Mouse (Mus musculus) cerebellum, adult (tissue): ENCODE measurements at regions not wholly inside any gene's neighbourhood (a gene's known extent, or its start where the extent isn't known, plus 50 kb on each side); places are given as distances from the start of the nearest gene placed in this dataset.

ENCODE experiments used
- ATAC-seq: cut with Nextera tagmentation; 2 replicates; pipeline ENCODE4 v1.9.2; 2017; ENCODE audit warnings: mild to moderate bottlenecking, moderate library complexity, mixed read lengths; ENCODE audit not compliant: insufficient number of reproducible peaks, low FRiP score, low TSS enrichment

DNA sequence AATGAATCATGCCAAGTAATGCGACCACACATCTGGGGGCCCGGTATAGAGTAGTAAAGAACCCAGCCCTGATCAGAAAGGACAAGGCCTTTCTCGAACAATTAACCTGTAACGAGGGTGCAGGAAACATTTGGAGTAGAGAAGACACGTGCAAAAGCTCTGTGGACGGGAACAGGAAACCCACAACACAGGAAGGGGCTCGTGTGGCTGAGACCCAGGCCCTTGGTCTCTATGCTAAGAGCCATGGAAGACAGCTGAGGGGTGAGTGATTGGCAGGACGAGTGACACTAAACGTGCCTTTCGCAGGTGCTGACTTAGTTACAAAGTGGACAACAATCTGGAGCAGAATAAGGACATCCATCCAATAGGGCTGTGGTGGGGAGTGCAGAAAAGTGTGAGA, 106.3 kb downstream of the Sp3 start:
- ATAC-seq, result no peak

DNA sequence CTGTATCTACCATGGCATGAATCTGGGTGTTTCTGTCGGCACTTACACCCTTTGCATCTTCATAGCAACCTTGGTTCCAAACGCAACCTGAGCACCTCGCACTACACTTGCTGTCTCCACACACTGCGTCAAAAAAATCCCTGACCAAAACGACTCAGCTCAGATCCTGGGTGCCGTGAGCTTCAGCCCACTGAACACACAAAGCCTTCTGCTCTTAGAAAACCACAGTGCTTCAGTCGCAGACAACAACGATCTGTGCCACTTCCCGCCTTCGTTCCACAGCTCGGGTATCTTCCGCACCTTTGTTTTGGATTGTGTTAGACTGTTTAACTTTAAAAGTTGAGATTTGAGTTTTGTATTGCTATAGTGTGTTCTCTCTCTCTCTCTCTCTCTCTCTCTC, 105.7 kb downstream of the Sp3 start:
- ATAC-seq, result no peak

DNA sequence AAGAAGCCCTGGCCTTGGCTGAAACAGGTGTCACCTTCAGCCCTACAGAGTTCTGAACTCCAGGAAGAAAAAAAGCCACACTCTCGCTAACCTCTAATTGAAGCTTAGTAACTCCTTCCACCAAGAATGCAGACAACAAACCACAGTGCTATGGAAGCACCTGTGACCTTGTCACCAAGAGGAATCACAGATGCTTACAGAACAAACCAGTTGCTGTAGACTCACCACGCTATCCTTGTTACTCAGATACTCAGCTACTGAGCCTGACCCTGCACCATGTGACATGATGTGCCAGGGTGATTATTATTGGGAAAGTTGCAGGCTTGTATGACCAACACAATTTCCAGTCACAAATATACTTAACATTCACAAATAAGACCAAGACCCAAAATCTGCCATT, 104.6 kb downstream of the Sp3 start:
- ATAC-seq, result no peak

DNA sequence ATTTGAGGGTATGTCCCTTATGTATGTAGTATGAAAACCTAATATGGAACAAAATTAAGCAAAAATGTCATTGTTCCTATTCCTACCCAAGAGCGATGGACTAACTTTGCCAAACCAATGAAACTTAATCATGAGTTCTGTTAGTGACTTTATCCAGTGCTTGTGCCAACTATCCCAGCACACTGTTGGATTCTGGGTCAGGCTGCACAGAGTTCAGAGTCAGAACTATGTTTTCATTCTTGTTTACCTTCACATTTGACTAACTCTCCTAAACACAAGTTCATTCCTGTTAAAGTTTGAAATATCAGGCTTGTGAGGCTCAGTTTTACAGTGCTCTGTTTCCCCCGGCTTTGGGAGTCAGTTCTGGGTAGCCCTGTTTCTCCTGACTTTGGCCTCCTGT, 100.2 kb downstream of the Sp3 start:
- ATAC-seq, result no peak

GRCm38 (mm10) chr2:72881554-72881953, 98.7 kb downstream of the Sp3 start:
- ATAC-seq, result no peak

- no peak for ATAC-seq
Measured at GRCm38 (mm10) chr2:72886250-72886649, 94.0 kb downstream of the Sp3 start.
